ENCODE assay signal across 32 mouse cellular contexts in genomic region chr11:118963926-118964325, GRCm38 (mm10). TPM values are rescaled to one million over a fixed set of nuclear protein-coding genes. Genes with fewer than 3 reads are reported as not detected.
DNase-seq lines count a peak whose midpoint lies in the region; ATAC-seq lines count a peak whose summit lies in the region.
"Had no signal": no experiment of that assay in that cellular context is flagged by ENCODE, and none has a peak within 500 bp of the region (broad histone marks: within the 10 kb centered on the region; RNA-seq: fewer than 3 reads in every experiment).

No protein-coding gene starts in this region.

- H3K4me1 ChIP-seq in hindbrain, embryonic 10.5 days (replicated peaks): peaks cover 32% of the 10 kb centered on the region
- peaks cover 46% of the 10 kb centered on the region for H3K4me1 ChIP-seq in hindbrain, embryonic 13.5 days (replicated peaks)
- H3K4me1 ChIP-seq in embryonic facial prominence, embryonic 10.5 days: peaks cover 59% of the 10 kb centered on the region
- H3K4me1 ChIP-seq in forebrain, embryonic 16.5 days (replicated peaks; ENCODE audit: control insufficient read depth, insufficient read depth, low read length): peaks cover 18% of the 10 kb centered on the region
- H3K4me1 ChIP-seq: liver, embryonic 12.5 days; megakaryocyte, embryonic 14.5 days; stomach, embryonic 15.5 days had no signal

- peak overlapping the region; percentile 47; the same call in 1 of the 2 replicates for H3K27ac ChIP-seq in hindbrain, embryonic 10.5 days
- H3K27ac ChIP-seq in hindbrain, embryonic 13.5 days: no peak overlapping the region
- peak overlapping the region; percentile 52; the same call in 1 of the 2 replicates for H3K27ac ChIP-seq in embryonic facial prominence, embryonic 10.5 days (replicated peaks)
- peak overlapping the region; percentile 30; the same call in 1 of the 2 replicates for H3K27ac ChIP-seq in forebrain, embryonic 16.5 days (ENCODE audit: low read length)
- H3K27ac ChIP-seq: gastrocnemius, adult 2 months; hindbrain, embryonic 14.5 days; liver, embryonic 12.5 days; midbrain, embryonic 13.5 days; stomach, embryonic 15.5 days had no signal

- H3K27me3 ChIP-seq in hindbrain, embryonic 10.5 days (ENCODE audit: insufficient read depth, poor library complexity, severe bottlenecking): peaks cover 11% of the 10 kb centered on the region; the same call in 1 of the 2 replicates
- H3K27me3 ChIP-seq in hindbrain, embryonic 13.5 days: 0 out of 2 replicates have a peak, but pooled peaks cover 7% of the 10 kb centered on the region
- H3K27me3 ChIP-seq in embryonic facial prominence, embryonic 10.5 days (replicated peaks; ENCODE audit: low read depth, poor library complexity, severe bottlenecking): 0 out of 2 replicates have a peak, but pooled peaks cover 4% of the 10 kb centered on the region
- no peaks in the 10 kb centered on the region for H3K27me3 ChIP-seq in forebrain, embryonic 16.5 days (replicated peaks; ENCODE audit: control insufficient read depth, insufficient read depth, low read length)
- H3K27me3 ChIP-seq: stomach, embryonic 15.5 days had no signal

- WGBS in hindbrain, embryonic 10.5 days: 83% methylated on average over 5 of the region's 5 CpGs
- 82% methylated on average over 4 of the region's 5 CpGs for WGBS in hindbrain, embryonic 13.5 days
- WGBS in embryonic facial prominence, embryonic 10.5 days: 83% methylated on average over 5 of the region's 5 CpGs
- 67% methylated on average over 5 of the region's 5 CpGs for WGBS in forebrain, embryonic 16.5 days

- no peak overlapping the region for H3K9ac ChIP-seq in hindbrain, embryonic 13.5 days
- H3K9ac ChIP-seq in forebrain, embryonic 16.5 days (replicated peaks; ENCODE audit: low read depth, low read length): no peak overlapping the region
- H3K9ac ChIP-seq: hindbrain, embryonic 14.5 days; liver, embryonic 12.5 days; liver, postnatal 0 days; midbrain, embryonic 13.5 days; stomach, embryonic 15.5 days had no signal

- no peaks in the 10 kb centered on the region for H3K36me3 ChIP-seq in hindbrain, embryonic 10.5 days
- H3K36me3 ChIP-seq in hindbrain, embryonic 13.5 days: no peaks in the 10 kb centered on the region
- H3K36me3 ChIP-seq in embryonic facial prominence, embryonic 10.5 days (replicated peaks): no peaks in the 10 kb centered on the region
- H3K36me3 ChIP-seq in forebrain, embryonic 16.5 days (ENCODE audit: control insufficient read depth, insufficient read depth): no peaks in the 10 kb centered on the region
- H3K36me3 ChIP-seq: liver, embryonic 12.5 days; midbrain, embryonic 13.5 days; stomach, embryonic 15.5 days had no signal

- no peak overlapping the region for H3K4me3 ChIP-seq in hindbrain, embryonic 10.5 days
- H3K4me3 ChIP-seq in hindbrain, embryonic 13.5 days: no peak overlapping the region
- no peak overlapping the region for H3K4me3 ChIP-seq in embryonic facial prominence, embryonic 10.5 days
- no peak overlapping the region for H3K4me3 ChIP-seq in forebrain, embryonic 16.5 days (replicated peaks; ENCODE audit: low read length)
- H3K4me3 ChIP-seq: gastrocnemius, adult 2 months; liver, embryonic 12.5 days; megakaryocyte, embryonic 14.5 days; midbrain, embryonic 13.5 days; stomach, embryonic 15.5 days had no signal

- DNase-seq in cerebellum, postnatal 10 days: peak; percentile 44 to 59
- DNase-seq in cerebellum, postnatal 14 days: no peak
- DNase-seq in hindbrain, embryonic 10.5 days (ENCODE audit: low spot score): no peak
- no peak for DNase-seq in embryonic facial prominence, embryonic 10.5 days (ENCODE audit: low spot score)
- no peak for DNase-seq in thymus, postnatal 10 days (ENCODE audit: low spot score in 2 of 2)
- DNase-seq: adrenal gland, adult 2 months; adrenal gland, postnatal 36 days; B cell, adult 2 months; gastrocnemius, adult 2 months; gastrocnemius, postnatal 36 days; heart, adult 18-20 months; heart, postnatal 36 days; kidney, adult 9 months; kidney, postnatal 10 days; liver, postnatal 0 days; lung, postnatal 36 days; retina, postnatal 1 day; right cerebral cortex, postnatal 14 days; thymus, postnatal 14 days had no signal

- H3K9me3 ChIP-seq in hindbrain, embryonic 10.5 days: no peaks in the 10 kb centered on the region
- no peaks in the 10 kb centered on the region for H3K9me3 ChIP-seq in hindbrain, embryonic 13.5 days
- no peaks in the 10 kb centered on the region for H3K9me3 ChIP-seq in embryonic facial prominence, embryonic 10.5 days
- H3K9me3 ChIP-seq in forebrain, embryonic 16.5 days (ENCODE audit: control insufficient read depth, low read length): no peaks in the 10 kb centered on the region
- H3K9me3 ChIP-seq: liver, embryonic 12.5 days; megakaryocyte, embryonic 14.5 days; midbrain, embryonic 13.5 days; stomach, embryonic 15.5 days had no signal

- H3K4me2 ChIP-seq in hindbrain, embryonic 13.5 days: no peak overlapping the region
- H3K4me2 ChIP-seq in forebrain, embryonic 16.5 days (ENCODE audit: low read length): no peak overlapping the region
- H3K4me2 ChIP-seq: heart, embryonic 11.5 days; hindbrain, embryonic 14.5 days; liver, embryonic 12.5 days; midbrain, embryonic 13.5 days; stomach, embryonic 15.5 days had no signal

- ATAC-seq in hindbrain, embryonic 13.5 days (ENCODE audit: low FRiP score): no peak
- no peak for ATAC-seq in forebrain, embryonic 16.5 days
- ATAC-seq: activated CD4-positive, CD25-positive, alpha-beta regulatory T cell, adult 4 months; intestine, postnatal 0 days; liver, embryonic 12.5 days; liver, postnatal 0 days; midbrain, embryonic 13.5 days had no signal

RNA-seq across cellular contexts. Expression of gene Enpp7, which starts 24.1 kb away (rescaled TPM):
- not detected in 2 replicates for polyA plus RNA-seq in hindbrain, embryonic 10.5 days (2016; fragmentation: Nextera tagmentation; extraction: Ambion mirVana)
- not detected in 2 replicates for polyA plus RNA-seq in hindbrain, embryonic 13.5 days (2015; fragmentation: Nextera tagmentation; extraction: Ambion mirVana)
- polyA plus RNA-seq in embryonic facial prominence, embryonic 10.5 days (2016; fragmentation: Nextera tagmentation; extraction: Ambion mirVana): not detected in 2 replicates
- not detected in 2 replicates for polyA plus RNA-seq in forebrain, embryonic 16.5 days (2015; fragmentation: Nextera tagmentation; extraction: Ambion mirVana)
- polyA plus RNA-seq: activated CD4-positive, CD25-positive, alpha-beta regulatory T cell, adult 4 months; adrenal gland, adult 2 months; embryonic facial prominence, embryonic 11.5 days; heart, embryonic 11.5 days; hindbrain, embryonic 14.5 days; liver, embryonic 12.5 days; liver, postnatal 0 days; lung, embryonic 16.5 days; midbrain, embryonic 13.5 days; neural tube, embryonic 14.5 days; stomach, embryonic 15.5 days had no signal

RNA-seq across cellular contexts. Expression of gene Rbfox3, which starts 52.5 kb away (rescaled TPM):
- 5.8 and 11.7 TPM in 2 replicates for polyA plus RNA-seq in hindbrain, embryonic 10.5 days (2016; fragmentation: Nextera tagmentation; extraction: Ambion mirVana)
- 54.3 and 55.2 TPM in 2 replicates for polyA plus RNA-seq in hindbrain, embryonic 13.5 days (2015; fragmentation: Nextera tagmentation; extraction: Ambion mirVana)
- 2.3 and 2.5 TPM in 2 replicates for polyA plus RNA-seq in embryonic facial prominence, embryonic 10.5 days (2016; fragmentation: Nextera tagmentation; extraction: Ambion mirVana)
- 46.4 and 56.3 TPM in 2 replicates for polyA plus RNA-seq in forebrain, embryonic 16.5 days (2015; fragmentation: Nextera tagmentation; extraction: Ambion mirVana)

RNA-seq across cellular contexts. Expression of gene Cbx2, which starts 58.8 kb away (rescaled TPM):
- polyA plus RNA-seq in hindbrain, embryonic 10.5 days (2016; fragmentation: Nextera tagmentation; extraction: Ambion mirVana): 86.6 and 112 TPM in 2 replicates
- polyA plus RNA-seq in hindbrain, embryonic 13.5 days (2015; fragmentation: Nextera tagmentation; extraction: Ambion mirVana): 20.3 and 24.2 TPM in 2 replicates
- 150 and 152 TPM in 2 replicates for polyA plus RNA-seq in embryonic facial prominence, embryonic 10.5 days (2016; fragmentation: Nextera tagmentation; extraction: Ambion mirVana)
- 24.9 and 26.7 TPM in 2 replicates for polyA plus RNA-seq in forebrain, embryonic 16.5 days (2015; fragmentation: Nextera tagmentation; extraction: Ambion mirVana)

Comparison
In these comparisons a context has a peak if more than half of its experiments do, and no peak if none do; other contexts are left out.
1. DNase-seq: peak in cerebellum, postnatal 10 days (2 of 2); none in cerebellum, postnatal 14 days (0 of 2), hindbrain, embryonic 10.5 days (single experiment), embryonic facial prominence, embryonic 10.5 days (single experiment) and thymus, postnatal 10 days (0 of 2).